Mouse (Mus musculus) layer of hippocampus, postnatal 36 days (tissue): ENCODE data around the gene Srrm1. TPM values are rescaled to one million over a fixed set of nuclear protein-coding genes. Genes with fewer than 3 reads are reported as not detected.
A peak's percentile ranks its signal among the peaks of the same experiment; 100 is the strongest.

Experiments
- DNase-seq, 2 experiments: peaks; one replicate each; pipeline ENCODE4 v3.0.0; 2022
- total RNA-seq, 2 experiments: library from RNA; stranded (reverse); gene quantifications; 2 replicates each; pipeline ENCODE4 v1.2.3; 2021

The Srrm1 gene
- total RNA-seq, 2 experiments from 2014 or later: 123 to 143 TPM

GRCm38 (mm10) chr4:135271881-135272616, 81.1 kb downstream of the Srrm1 start:
- DNase-seq: peak in 1 of 2 experiments; percentile 8

- DNase-seq: peak in 1 of 2 experiments; percentile 7
These were observed 81.7 kb downstream of the Srrm1 start for GRCm38 (mm10) chr4:135271419-135271828.

Other genes with a start within 250 kb of the Srrm1 start
- gene Runx3, start 232.7 kb downstream of the Srrm1 start, total RNA-seq: not detected
- 10 to 100 TPM; 36.3 to 40.6 TPM for gene Clic4, start 80.5 kb downstream of the Srrm1 start, total RNA-seq
- gene Ncmap, start 44.9 kb upstream of the Srrm1 start, total RNA-seq: under 1 TPM; 0.47 to 0.56 TPM
- gene Rcan3, start 80.5 kb upstream of the Srrm1 start, total RNA-seq: 10 to 100 TPM; 26.8 to 27.5 TPM
- 1 to 10 TPM; 1.1 to 1.8 TPM for gene Stpg1, start 141.5 kb upstream of the Srrm1 start, total RNA-seq
- 10 to 100 TPM; 78.2 to 85.6 TPM for gene Nipal3, start 141.7 kb upstream of the Srrm1 start, total RNA-seq
- gene Grhl3, start 220.3 kb upstream of the Srrm1 start, total RNA-seq: under 1 TPM; 0.66 to 0.70 TPM